Comparison of ENCODE assay signal across 8 mouse cellular contexts in the genomic region with DNA sequence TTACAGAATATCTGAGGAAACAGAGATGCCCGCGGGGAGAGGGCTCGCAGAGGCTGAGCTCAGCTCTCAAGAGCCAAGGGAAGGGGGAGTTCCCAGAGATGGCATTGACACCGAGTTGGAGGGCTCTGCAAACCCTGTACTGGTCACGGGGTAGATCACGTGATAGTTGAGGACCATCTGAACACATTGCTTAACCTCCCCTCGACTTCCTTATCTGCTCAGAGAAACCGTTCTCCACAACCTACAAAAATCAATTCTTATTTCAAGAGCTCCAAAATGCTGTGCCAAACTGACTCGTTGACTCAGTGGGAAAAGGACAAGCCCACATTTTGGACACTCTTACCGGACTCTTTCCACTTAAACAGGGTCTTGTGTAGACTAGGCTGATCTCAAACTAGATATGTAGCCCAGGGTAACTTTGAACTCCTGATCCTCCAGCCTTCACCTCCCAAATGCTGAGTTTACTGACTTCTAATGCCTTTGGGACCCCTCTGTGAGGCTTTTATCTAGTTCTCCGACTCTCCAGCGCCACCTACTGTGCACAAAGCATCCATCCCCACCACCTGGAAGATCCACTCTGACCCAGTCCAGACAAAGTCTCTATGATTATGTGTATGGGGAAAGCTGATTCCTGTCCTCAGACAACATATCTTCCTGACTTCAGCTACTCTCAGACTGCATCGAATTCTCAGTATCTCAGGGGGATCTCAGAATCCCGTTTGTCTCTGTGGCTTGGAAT. TPM values are rescaled to one million over a fixed set of nuclear protein-coding genes. Genes with fewer than 3 reads are reported as not detected.
DNase-seq lines count a peak whose midpoint lies in the region; ATAC-seq lines count a peak whose summit lies in the region.

No protein-coding gene starts in this region.

- ATAC-seq in forebrain, embryonic 16.5 days, result no peak
- peak; percentile 45; the same call in 1 of the 2 replicates for ATAC-seq in forebrain, embryonic 13.5 days
- ATAC-seq in megakaryocyte, adult 5-6 weeks (ENCODE audit: poor library complexity, severe bottlenecking), result peak; percentile 64; the same call in 1 of the 2 replicates

- no peak overlapping the region for H3K4me3 ChIP-seq in forebrain, embryonic 10.5 days
- no peak overlapping the region for H3K4me3 ChIP-seq in forebrain, embryonic 16.5 days (replicated peaks; ENCODE audit: low read length)
- H3K4me3 ChIP-seq in forebrain, embryonic 13.5 days, result no peak overlapping the region

- H3K27ac ChIP-seq in forebrain, embryonic 10.5 days, result no peak overlapping the region
- no peak overlapping the region for H3K27ac ChIP-seq in forebrain, embryonic 16.5 days (ENCODE audit: low read length)
- no peak overlapping the region for H3K27ac ChIP-seq in forebrain, embryonic 13.5 days

- H3K4me1 ChIP-seq in forebrain, embryonic 10.5 days, result no peaks in the 10 kb centered on the region
- H3K4me1 ChIP-seq in forebrain, embryonic 16.5 days (replicated peaks; ENCODE audit: control insufficient read depth, insufficient read depth, low read length), result no peaks in the 10 kb centered on the region
- no peaks in the 10 kb centered on the region for H3K4me1 ChIP-seq in forebrain, embryonic 13.5 days

- DNase-seq in forebrain, embryonic 10.5 days (ENCODE audit: extremely low spot score, low spot score), result peak; percentile 50
- DNase-seq in 416B (ENCODE audit: low read depth), result peak; percentile 54
- DNase-seq in adrenal gland, adult 2 months, result peak; percentile 47
- DNase-seq in kidney, adult 8-10 months, result peak; percentile 33 to 68
- DNase-seq in spleen, postnatal 4 days (ENCODE audit: low spot score in 2 of 2), result peak; percentile 31 to 73

- no peaks in the 10 kb centered on the region for H3K36me3 ChIP-seq in forebrain, embryonic 10.5 days (replicated peaks)
- no peaks in the 10 kb centered on the region for H3K36me3 ChIP-seq in forebrain, embryonic 16.5 days (ENCODE audit: control insufficient read depth, insufficient read depth)
- H3K36me3 ChIP-seq in forebrain, embryonic 13.5 days (ENCODE audit: poor library complexity, severe bottlenecking), result no peaks in the 10 kb centered on the region

- 63% methylated on average over 14 of the region's 14 CpGs for WGBS in forebrain, embryonic 10.5 days
- 56% methylated on average over 14 of the region's 14 CpGs for WGBS in forebrain, embryonic 16.5 days
- WGBS in forebrain, embryonic 13.5 days, result 59% methylated on average over 14 of the region's 14 CpGs

- no peaks in the 10 kb centered on the region for H3K27me3 ChIP-seq in forebrain, embryonic 10.5 days (ENCODE audit: poor library complexity, severe bottlenecking)
- H3K27me3 ChIP-seq in forebrain, embryonic 16.5 days (replicated peaks; ENCODE audit: control insufficient read depth, insufficient read depth, low read length), result no peaks in the 10 kb centered on the region
- H3K27me3 ChIP-seq in forebrain, embryonic 13.5 days, result no peaks in the 10 kb centered on the region

- no peaks in the 10 kb centered on the region for H3K9me3 ChIP-seq in forebrain, embryonic 10.5 days
- H3K9me3 ChIP-seq in forebrain, embryonic 16.5 days (ENCODE audit: control insufficient read depth, low read length), result no peaks in the 10 kb centered on the region
- no peaks in the 10 kb centered on the region for H3K9me3 ChIP-seq in forebrain, embryonic 13.5 days (replicated peaks)

- H3K9ac ChIP-seq in forebrain, embryonic 16.5 days (replicated peaks; ENCODE audit: low read depth, low read length), result no peak overlapping the region
- H3K9ac ChIP-seq in forebrain, embryonic 13.5 days, result no peak overlapping the region

- no peak overlapping the region for H3K4me2 ChIP-seq in forebrain, embryonic 16.5 days (ENCODE audit: low read length)
- no peak overlapping the region for H3K4me2 ChIP-seq in forebrain, embryonic 13.5 days

RNA-seq across cellular contexts. Expression of a gene that starts 18.9 kb away (rescaled TPM):
- not detected in 2 replicates for polyA plus RNA-seq in forebrain, embryonic 10.5 days (2016; fragmentation: Nextera tagmentation; extraction: Ambion mirVana)
- polyA plus RNA-seq in forebrain, embryonic 16.5 days (2015; fragmentation: Nextera tagmentation; extraction: Ambion mirVana), result 1.8 and 2.9 TPM in 2 replicates
- total RNA-seq in adrenal gland, adult 2 months (2021), result 1 to 10 TPM in 1 of 2 experiments, under 1 TPM in 1; 0.76 to 3.3 TPM
- 6.5 and 11.8 TPM in 2 replicates for polyA plus RNA-seq in adrenal gland, adult 2 months (2012; rRNA removed)
- 0.67 and 0.99 TPM in 2 replicates for polyA plus RNA-seq in forebrain, embryonic 13.5 days (2015; fragmentation: Nextera tagmentation; extraction: Ambion mirVana)
- total RNA-seq in megakaryocyte, adult 5-6 weeks (2015), result not detected in 2 replicates
- not detected in 2 replicates for total RNA-seq in megakaryocyte, adult 5-6 weeks (2017)

RNA-seq across cellular contexts. Expression of a gene that starts 23.5 kb away (rescaled TPM):
- 3.5 and 4.4 TPM in 2 replicates for polyA plus RNA-seq in forebrain, embryonic 10.5 days (2016; fragmentation: Nextera tagmentation; extraction: Ambion mirVana)
- polyA plus RNA-seq in forebrain, embryonic 16.5 days (2015; fragmentation: Nextera tagmentation; extraction: Ambion mirVana), result 19.5 and 23.0 TPM in 2 replicates
- total RNA-seq in adrenal gland, adult 2 months (2021), result 100 to 1,000 TPM in 1 of 2 experiments, 10 to 100 TPM in 1; 72.2 to 100 TPM
- polyA plus RNA-seq in adrenal gland, adult 2 months (2012; rRNA removed), result 35.4 and 36.8 TPM in 2 replicates
- polyA plus RNA-seq in forebrain, embryonic 13.5 days (2015; fragmentation: Nextera tagmentation; extraction: Ambion mirVana), result 11.7 and 12.1 TPM in 2 replicates
- total RNA-seq in megakaryocyte, adult 5-6 weeks (2015), result 6.0 and 11.7 TPM in 2 replicates
- 6.3 and 6.6 TPM in 2 replicates for total RNA-seq in megakaryocyte, adult 5-6 weeks (2017)
